Mouse (Mus musculus) thymus, postnatal 36 days (tissue): Measurements from ENCODE around the gene Gm28230.
A peak's percentile ranks its signal among the peaks of the same experiment; 100 is the strongest.

Source experiments
- DNase-seq, 2 experiments: peaks; one replicate each; pipeline ENCODE4 v3.0.0; 2022; ENCODE audit warnings: mixed read lengths in 2 of 2

The Gm28230 gene

DNA sequence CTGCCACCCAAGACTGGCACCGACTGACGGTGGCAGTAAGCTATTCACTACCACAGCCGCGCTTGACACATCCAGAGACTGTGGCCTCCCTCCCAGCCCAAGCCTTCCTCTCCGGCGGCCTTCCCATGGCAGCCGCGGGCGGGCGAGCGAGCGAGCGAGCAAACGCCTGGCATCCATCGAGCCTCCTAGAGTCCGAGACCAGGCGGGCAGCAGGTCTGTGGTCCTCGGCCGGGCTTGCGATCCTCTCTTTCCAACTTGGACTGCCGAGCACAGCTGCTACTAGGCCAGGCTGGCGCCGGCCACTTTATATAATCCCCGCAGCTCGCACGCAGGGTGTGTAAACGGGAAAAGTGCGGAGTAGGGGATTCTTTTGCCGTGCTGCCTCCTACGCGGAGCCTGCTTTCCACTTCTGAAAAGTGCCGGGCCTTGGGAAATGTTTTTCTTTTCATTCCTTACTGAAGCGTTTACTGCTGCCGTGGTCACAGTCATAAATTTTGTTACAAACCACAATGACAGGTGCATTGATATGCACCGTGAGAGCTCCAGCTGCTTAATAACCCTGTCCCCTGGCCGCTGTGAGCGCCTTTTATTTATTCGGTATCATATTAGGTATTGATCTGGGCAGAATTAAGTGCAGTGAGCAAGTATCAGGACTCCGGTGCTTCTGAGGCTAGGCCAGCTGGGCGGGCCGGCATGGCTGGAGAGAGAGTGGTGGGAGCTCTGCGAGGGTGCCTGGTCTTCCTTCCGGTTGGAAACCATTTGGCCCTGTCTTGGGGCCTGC is 14.0 kb downstream of the Gm28230 start:
- no peak for DNase-seq

DNA sequence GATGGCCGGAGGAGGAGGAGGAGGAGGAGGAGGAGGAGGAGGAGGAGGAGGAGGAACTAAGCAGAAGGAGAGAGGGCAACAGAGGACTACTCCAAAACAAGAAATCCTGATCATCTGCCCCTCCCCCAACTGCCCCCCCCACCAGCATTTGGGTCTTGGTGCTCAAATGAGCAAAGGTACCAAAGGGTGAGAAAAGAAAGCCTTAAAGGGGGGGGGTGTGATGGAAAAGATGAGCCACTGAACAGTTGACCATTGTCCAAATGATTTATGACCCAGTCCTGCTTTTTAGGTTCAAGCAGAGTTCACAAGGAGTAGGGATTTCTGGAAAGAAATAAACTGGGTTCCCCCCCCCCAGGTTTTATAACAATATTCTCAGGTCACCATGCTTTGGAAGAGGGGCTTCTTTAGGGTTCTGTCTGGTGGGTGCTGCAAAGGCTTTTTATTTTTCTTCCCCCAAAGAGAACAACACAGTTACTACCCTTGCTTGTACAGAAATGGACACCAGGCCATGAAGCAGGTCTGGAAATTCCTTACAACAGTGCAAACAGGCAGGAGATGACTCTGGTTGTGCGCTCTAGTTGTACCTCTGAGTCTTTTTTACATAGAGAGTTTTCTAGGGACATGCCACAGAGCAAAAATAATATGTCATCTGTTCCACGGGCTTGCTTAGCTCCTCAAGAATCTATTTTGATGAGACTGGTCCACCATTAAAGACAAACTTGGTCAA is 14.9 kb downstream of the Gm28230 start:
- no peak for DNase-seq

DNA sequence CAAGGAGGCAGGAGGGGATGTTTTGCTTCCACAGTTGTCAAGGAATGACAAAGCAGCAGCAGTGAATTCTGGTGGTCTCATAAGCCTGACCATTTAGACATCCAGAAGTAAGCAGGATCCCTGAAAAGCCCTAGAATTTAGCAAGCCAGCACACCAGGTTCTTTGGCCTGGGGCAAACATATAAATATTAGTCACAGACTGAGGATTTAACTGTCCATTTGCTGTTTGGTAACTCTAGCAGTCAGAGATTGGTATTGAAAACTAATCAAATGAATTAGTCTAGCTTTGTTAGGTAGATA is 15.4 kb downstream of the Gm28230 start:
- no peak for DNase-seq

DNA sequence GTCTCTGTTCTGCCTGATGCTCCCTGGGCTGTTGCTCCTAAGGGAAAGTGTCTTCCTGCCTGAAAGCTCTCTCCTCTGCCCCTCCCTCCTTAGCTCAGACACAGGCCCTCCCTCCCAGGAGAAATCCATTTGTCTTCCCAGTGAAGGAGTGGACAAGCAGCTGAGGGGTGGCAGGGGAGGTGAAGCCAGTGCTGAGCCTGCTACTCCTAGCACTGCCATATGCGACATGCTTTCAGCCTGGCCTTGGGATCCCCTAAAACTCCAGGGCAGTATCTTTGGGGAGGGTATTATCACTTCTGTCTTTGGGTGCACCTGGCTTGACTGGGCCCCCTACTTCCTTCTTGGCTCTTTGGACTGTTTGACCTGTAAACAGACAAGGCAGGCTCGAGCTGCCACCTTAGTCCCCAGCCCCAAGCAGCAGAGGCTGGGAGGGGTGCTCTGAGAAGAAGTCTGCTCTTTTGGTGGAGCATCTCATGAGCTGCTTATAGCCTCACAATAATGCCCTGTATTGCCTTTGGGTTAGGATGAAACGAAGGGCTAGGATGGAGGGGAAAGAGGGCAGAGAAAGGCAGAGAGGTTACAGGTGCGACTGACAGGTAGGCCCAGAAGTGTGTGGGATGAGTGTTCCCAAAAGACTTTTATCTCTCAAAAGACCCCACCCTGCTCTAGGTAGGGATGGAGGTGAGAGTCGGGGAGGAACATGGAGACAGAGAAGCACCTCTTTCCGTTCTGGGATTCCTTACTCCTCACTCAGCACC is 19.2 kb downstream of the Gm28230 start:
- no peak for DNase-seq

DNA sequence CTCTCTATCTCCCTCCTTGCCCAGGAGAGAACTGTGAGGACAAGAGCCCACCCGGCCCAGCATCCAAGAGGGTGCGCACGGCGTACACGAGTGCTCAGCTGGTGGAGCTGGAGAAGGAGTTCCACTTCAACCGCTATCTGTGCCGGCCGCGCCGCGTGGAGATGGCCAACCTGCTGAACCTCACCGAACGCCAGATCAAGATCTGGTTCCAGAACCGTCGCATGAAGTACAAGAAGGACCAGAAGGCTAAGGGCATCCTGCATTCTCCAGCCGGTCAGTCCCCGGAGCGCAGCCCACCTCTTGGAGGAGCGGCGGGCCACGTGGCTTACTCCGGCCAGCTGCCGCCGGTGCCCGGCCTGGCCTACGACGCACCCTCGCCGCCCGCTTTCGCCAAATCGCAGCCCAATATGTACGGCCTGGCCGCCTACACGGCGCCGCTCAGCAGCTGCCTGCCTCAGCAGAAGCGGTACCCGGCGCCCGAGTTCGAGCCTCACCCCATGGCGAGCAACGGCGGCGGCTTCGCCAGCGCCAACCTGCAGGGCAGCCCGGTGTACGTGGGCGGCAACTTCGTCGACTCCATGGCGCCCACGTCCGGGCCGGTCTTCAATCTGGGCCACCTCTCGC is 19.9 kb downstream of the Gm28230 start:
- DNase-seq = no peak

DNA sequence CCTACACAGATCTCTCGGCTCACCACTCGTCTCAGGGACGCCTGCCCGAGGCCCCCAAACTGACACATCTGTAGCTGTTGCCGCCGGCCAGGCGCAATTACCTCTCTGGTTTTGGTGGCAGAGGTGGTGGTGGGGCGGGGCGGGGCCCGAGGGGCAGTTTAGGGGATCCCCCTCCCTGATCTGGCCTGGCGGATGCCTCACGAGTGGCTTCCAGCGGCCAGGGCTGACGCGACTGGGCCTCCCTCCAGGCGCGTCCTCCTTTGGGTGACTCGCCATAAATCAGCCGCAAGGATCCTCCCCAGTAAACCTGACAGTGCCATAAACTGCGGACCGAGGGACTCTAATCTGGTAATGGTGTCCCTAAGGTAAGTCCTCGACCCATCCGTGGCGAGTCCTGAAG is 20.5 kb downstream of the Gm28230 start:
- no peak for DNase-seq

DNA sequence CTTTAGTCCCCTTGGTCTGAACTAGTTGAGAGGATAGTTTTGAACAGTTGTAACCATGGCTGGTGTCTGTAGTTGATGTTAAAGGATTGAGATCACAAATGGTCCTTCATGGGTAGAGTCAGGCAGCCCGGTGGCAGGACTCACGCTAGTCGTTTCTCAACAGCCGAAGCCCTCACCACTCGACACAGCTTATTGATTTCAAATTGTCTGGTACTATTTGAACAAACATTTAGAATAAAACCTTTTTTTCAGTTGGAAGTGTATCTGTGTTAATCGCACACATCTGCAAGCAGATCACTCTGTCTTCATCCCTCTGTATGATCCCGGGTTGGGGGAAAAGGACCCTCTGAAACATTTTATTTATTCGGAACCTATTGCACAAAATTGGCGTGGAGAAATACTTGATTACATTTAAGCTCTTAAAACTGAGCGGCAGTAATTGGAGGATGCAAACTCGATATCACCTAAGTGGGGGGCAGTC is 21.2 kb downstream of the Gm28230 start:
- DNase-seq = no peak

DNA sequence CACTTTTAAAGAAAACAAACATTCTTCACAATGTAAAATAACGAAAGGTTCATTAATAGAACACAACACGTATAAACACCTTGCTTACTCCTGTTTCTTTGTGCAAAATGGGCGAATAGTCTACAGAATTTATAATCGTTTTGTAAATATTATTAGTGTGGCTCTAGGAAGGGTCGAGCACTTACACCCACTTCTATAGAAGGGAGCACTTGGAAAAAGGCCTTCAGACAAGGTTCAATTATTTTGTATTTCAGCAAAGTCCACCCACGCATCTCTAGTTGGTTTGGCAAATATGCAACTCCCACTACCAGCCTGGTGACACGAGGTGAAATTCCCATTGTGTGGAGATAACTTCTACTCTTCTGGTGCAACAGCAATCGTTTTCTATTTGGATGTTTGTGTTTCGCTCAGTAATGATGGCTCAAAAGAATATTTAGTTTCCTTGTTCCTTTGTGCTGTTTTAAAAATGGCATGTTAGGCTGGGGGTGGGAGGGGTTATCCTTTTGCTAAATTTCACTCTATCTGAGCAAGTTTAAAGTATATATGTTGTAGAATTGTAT is 22.0 kb downstream of the Gm28230 start:
- no peak for DNase-seq

DNA sequence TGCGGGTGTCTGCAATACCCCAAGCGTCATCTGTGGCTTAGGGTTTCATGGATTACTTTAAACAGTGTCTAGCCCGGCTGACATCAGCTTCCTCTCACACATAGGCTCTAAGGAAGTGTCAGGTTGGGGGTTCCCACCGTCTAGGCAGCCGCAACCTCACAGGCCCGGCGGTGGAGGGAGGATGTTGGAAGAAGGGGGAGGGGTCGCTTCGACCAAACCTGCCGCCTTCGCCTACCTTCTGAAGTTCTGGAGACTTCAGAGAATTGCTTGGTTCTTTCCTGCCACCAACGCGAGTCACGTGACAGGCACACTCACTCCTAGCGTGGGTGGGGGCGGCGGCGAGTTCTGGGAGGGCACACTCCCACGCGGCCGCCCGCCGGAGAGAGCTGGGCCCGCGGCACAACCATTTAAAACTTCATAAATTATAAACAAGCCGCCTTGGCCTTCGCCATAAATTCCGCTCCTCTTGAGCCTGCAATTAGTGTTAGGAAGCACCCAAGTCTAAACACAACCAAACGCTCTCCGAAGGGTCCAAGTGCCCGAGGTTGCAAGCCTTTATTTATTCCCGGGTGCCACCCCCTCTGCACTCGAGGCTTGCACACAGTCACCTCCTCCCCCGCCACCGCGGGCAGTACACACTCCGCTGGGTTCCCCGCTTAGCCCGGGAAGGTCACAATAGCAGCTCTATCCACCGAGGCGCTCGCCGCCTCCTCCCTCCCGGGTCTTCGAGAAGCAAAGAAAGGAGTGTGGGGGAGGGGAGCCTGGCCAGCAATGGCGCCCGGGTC is 23.0 kb downstream of the Gm28230 start:
- peak; percentile 23 to 43 for DNase-seq

DNA sequence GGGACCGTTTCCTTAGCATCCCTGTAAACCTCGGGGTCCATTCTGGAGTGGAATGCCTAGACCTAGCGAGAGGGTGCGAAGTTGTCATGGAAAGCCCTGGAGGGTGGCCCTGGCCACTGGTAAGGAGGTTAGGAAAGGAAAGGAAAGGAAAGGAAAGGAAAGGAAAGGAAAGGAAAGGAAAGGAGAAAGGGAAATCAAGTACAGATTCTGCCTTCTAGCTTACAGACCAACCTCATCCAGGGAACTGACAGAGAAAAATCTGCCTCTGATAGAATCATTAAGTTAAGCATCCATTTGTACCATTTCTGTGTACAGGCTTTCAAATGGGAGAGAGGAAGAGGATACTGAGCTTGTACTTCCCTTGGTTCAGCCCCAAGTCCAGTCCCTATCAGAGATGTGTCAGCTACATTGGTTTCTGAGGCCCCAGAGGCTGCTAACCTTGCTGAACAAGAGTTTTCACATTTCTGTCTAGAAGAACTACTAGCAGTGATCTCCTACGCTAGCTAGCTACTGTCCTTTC is 24.3 kb downstream of the Gm28230 start:
- DNase-seq = no peak

DNA sequence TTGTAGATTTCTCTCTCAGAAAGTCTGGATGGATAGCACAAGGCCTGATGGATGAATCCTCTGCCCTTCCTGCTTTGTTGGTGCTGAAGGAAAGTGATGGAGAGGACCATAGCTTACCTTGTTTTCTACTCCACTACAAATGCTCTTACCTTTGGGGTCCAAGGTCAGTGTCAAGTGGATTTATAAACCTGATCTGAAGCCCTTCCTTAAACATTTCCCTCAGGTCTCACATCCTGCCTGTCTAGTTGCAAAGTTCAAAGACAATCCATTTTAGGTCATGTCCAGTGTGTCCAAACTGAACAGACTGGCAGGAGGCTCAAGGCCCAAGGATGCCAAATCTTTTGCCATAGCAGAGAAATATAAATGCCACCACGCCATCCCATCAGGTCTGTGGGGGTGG is 25.3 kb downstream of the Gm28230 start:
- DNase-seq = no peak

DNA sequence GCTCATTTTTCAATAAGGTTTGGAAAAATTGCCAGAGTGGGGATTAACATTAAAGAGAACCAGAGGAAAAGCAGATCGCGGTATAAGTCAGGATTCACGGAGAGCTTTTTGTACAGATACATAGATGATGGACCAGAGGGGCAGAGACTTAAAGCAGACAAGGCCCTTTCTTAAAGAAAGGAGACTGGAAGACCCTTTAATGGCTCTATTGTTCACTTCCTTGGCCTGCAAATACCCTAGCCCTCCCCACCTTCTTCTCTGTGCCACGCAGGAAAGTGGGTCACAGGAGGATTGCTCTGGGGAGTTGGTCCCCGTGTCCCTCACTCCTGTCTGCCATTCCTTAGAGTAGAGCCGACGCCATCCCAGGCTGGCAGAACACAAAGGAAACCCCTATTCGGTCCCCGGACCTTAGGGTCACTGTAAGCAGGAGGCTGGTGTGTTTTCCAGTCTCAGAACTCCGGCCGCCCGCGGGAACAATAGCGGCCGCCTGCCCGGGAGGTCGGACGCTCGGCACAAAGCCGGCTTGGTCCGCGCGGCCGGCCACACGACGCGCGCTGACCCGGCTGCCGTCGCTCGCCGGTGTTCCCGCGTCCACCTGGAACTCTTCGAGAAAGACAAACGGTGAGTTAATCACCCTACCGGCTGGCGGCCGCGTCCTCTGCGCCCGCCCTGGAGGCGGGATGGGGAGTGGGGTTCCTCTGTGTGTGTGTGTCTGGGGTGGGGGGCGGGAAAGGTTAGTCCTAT is 26.1 kb downstream of the Gm28230 start:
- no peak for DNase-seq

DNA sequence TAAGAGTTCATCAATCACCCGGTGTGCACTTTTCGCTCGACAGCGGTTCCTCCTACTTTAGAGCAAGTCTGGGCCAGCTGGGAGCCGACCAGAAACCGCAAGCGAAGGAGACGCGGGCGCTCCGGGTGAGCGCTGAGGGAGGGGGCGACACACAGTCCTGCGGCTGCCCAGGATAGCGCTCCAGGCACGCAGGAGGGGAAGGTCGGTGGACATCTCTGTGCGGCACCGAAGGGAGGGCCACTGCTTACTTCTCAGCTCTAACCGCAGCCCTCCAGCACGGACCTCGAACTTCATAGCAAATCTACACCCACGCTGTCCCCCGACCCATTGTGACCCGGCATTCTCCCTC is 26.6 kb downstream of the Gm28230 start:
- no peak for DNase-seq

DNA sequence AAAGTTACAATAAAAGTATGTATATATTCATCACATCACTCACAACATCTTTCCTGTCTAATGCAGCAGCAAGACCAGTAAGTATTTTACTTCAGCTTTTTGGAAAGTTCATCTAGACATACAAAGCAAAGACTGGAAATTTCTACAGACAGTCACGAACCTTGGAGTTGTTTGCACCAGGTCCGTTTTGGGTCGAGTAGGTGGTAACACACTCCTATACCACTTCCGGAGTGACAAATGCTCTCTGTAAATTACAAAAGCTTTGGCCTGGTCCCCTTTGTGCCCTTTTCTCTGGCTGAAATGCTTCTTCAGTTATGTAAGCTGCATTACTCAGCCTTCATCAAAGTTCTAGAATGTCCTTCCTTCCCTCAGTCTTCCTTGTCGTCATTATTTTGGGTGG is 27.2 kb downstream of the Gm28230 start:
- no peak for DNase-seq

DNA sequence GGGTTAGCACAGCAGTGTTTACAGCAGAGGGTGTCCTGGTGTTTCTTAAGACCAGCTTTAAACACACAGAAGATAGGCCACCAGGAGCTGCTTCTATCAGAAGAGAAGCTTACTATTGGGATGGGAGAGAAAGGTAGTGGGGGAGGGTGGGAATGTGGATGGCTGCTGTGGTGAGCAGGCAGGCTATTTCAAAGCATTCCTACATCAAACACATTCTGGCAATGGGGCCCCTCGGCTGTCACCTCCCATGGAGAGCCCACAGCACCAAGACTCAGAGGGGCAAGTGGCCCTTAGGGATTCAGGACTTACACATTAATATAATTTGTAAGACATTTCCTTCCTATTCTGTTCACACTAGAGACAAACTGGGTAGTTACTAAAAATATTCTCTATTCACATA is 33.6 kb downstream of the Gm28230 start:
- DNase-seq = no peak

DNA sequence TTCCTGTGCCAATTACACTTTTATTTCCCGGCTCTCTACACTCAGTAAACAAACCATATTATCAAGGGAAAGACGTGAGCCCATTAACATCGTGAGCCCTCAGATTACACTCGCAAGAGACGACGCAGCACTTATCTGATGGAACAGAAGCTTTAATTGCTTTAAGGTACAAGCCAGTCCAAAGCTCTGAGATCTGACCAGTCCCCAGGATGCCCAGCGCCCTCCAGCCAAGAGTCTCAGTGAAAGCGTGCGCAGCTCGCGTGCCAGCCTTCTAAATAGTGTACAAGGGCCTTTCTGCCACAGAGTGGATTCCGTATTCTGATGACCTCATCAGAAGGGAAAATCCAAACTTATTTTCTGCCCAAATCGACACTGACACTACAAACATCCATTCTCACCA is 35.4 kb downstream of the Gm28230 start:
- DNase-seq = no peak

DNA sequence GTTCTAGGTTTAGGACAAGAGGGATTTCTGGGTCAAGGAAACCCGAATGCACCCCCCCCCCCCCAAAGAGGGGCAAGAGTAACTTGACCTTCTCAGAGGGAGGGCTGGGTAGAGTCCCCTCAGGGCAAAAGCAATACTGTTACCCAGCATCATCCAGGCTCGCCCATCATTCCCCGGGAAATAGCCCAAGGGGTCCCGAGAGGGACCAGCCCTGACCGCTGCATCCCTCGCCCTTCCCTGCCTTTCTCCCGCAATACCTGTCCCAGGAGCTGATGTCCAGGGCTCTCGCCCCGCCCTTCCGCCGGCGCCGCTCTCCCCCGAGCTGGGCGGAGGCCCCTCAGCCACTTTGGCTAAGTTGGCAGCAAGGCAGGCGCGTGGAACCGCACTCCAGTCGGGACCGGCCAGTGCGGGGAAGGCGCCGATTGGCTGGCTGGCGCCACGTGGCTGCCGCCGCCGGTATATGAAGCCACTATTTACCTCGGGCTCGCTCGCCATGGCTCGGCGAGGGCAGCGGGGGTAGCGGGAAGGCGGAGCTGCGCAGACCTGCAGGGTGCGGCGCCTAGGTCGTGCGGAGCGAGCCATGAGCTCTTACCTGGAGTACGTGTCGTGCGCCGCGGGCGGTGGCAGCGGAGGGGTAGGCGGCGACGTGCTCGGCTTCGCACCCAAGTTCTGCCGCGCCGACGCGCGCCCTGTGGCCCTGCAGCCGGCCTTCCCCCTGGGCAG is 36.2 kb downstream of the Gm28230 start, which contains the start of gene Hoxd1:
Gene Hoxd1, plus strand, starts transcription at position 459 of the 723 bp plus-strand sequence.
- DNase-seq = no peak

DNA sequence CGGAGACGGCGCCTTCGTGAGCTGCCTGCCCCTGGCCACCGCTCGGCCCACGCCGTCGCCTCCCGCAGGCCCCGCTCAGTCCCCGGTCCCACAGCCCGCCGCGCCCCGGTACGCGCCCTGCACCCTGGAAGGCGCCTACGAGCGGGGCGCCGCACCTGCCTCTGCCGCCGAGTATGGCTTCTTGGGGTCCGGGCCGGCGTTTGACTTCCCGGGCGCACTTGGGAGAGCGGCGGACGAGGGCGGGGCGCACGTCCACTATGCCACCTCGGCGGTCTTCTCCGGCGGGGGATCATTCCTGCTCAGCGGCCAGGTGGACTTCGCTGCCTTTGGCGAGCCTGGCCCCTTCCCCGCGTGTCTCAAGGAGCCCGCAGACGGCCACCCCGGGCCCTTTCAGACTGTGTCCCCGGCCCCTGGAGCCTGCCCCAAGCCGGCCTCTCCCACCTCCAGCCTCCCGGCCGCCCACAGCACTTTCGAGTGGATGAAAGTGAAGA is 36.8 kb downstream of the Gm28230 start:
- DNase-seq = no peak

DNA sequence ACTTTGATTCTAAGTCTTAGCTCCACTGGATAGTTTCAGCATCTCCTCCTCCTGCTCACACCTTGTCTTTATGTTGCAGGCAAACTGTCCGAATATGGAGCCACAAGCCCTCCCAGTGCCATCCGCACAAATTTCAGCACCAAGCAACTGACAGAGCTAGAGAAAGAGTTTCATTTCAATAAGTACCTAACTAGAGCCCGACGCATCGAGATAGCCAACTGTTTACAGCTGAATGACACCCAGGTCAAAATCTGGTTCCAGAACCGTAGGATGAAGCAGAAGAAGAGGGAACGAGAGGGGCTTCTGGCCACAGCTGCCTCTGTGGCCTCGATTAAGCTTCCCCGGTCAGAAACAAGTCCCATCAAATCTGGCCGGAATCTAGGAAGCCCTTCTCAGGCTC is 37.4 kb downstream of the Gm28230 start:
- DNase-seq = no peak

DNA sequence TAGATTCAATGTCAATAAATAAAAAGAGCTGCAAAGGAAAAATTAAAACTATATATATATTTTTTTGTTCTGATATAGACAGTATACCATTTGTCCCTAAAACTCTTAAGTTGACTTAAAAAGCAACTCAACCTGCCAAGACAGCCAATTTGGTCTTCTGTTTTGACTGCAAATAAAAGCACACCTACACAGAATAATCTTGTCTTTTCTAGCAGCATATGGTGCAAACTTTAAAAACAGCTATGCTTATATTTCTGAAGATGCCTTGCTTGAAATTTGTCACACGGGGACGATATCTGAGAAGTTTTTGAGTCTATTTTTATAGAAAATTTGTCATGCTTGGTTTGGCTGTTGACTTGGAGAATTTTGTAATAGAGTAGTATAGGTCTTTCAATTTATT is 47.8 kb downstream of the Gm28230 start:
- no peak for DNase-seq
